14 mouse cellular contexts compared by ENCODE assay signal in genomic region chr12:15222497-15223170, GRCm38 (mm10).
DNase-seq lines count a peak whose midpoint lies in the region; ATAC-seq lines count a peak whose summit lies in the region.
"Had no signal": no experiment of that assay in that cellular context is flagged by ENCODE, and none has a peak within 500 bp of the region (broad histone marks: within the 10 kb centered on the region; RNA-seq: fewer than 3 reads in every experiment).

No protein-coding gene starts in this region.

- no peak overlapping the region for H3K4me2 ChIP-seq in forebrain, embryonic 11.5 days (ENCODE audit: low read depth, low read length, severe bottlenecking)
- no peak overlapping the region for H3K4me2 ChIP-seq in midbrain, embryonic 13.5 days (replicated peaks)
- H3K4me2 ChIP-seq: embryonic facial prominence, embryonic 12.5 days; limb, embryonic 15.5 days; lung, embryonic 15.5 days had no signal

- ATAC-seq in forebrain, embryonic 11.5 days (replicated peaks; ENCODE audit: low FRiP score), result peak; percentile 67; the same call in 1 of the 2 replicates
- ATAC-seq in midbrain, embryonic 13.5 days, result peak; percentile 82
- ATAC-seq: intestine, postnatal 0 days had no signal

- H3K9me3 ChIP-seq in forebrain, embryonic 11.5 days (ENCODE audit: control insufficient read depth, low read length), result no peaks in the 10 kb centered on the region
- H3K9me3 ChIP-seq in forebrain, embryonic 10.5 days, result no peaks in the 10 kb centered on the region
- no peaks in the 10 kb centered on the region for H3K9me3 ChIP-seq in midbrain, embryonic 13.5 days
- H3K9me3 ChIP-seq: embryonic facial prominence, embryonic 12.5 days; limb, embryonic 15.5 days; lung, embryonic 15.5 days had no signal

- no peak overlapping the region for H3K27ac ChIP-seq in forebrain, embryonic 11.5 days (ENCODE audit: low read depth, low read length)
- H3K27ac ChIP-seq in forebrain, embryonic 10.5 days, result no peak overlapping the region
- H3K27ac ChIP-seq in midbrain, embryonic 13.5 days, result no peak overlapping the region
- H3K27ac ChIP-seq: embryonic facial prominence, embryonic 12.5 days; left cerebral cortex, adult 2 months; limb, embryonic 15.5 days; lung, embryonic 15.5 days had no signal

- 92% methylated on average over 5 of the region's 5 CpGs for WGBS in forebrain, embryonic 11.5 days
- WGBS in forebrain, embryonic 10.5 days, result 94% methylated on average over 5 of the region's 5 CpGs
- 84% methylated on average over 5 of the region's 5 CpGs for WGBS in midbrain, embryonic 13.5 days

- no peak overlapping the region for H3K9ac ChIP-seq in forebrain, embryonic 11.5 days (ENCODE audit: low read length)
- H3K9ac ChIP-seq in midbrain, embryonic 13.5 days (replicated peaks), result no peak overlapping the region
- H3K9ac ChIP-seq: embryonic facial prominence, embryonic 12.5 days; limb, embryonic 15.5 days; lung, embryonic 15.5 days had no signal

- no peaks in the 10 kb centered on the region for H3K36me3 ChIP-seq in forebrain, embryonic 11.5 days (ENCODE audit: control insufficient read depth, insufficient read depth, low read length)
- no peaks in the 10 kb centered on the region for H3K36me3 ChIP-seq in forebrain, embryonic 10.5 days (replicated peaks)
- H3K36me3 ChIP-seq in midbrain, embryonic 13.5 days, result no peaks in the 10 kb centered on the region
- H3K36me3 ChIP-seq: embryonic facial prominence, embryonic 12.5 days; limb, embryonic 15.5 days; lung, embryonic 15.5 days had no signal

- H3K4me1 ChIP-seq in forebrain, embryonic 11.5 days (replicated peaks; ENCODE audit: control insufficient read depth, insufficient read depth, low read length), result no peaks in the 10 kb centered on the region
- peaks cover 6% of the 10 kb centered on the region; the same call in 1 of the 2 replicates for H3K4me1 ChIP-seq in forebrain, embryonic 10.5 days
- peaks cover 7% of the 10 kb centered on the region; the same call in 1 of the 2 replicates for H3K4me1 ChIP-seq in midbrain, embryonic 13.5 days (replicated peaks)
- H3K4me1 ChIP-seq: embryonic facial prominence, embryonic 12.5 days; limb, embryonic 15.5 days; lung, embryonic 15.5 days had no signal

- DNase-seq in forebrain, embryonic 11.5 days (ENCODE audit: low spot score), result no peak
- no peak for DNase-seq in forebrain, embryonic 10.5 days (ENCODE audit: extremely low spot score, low spot score)
- peak; percentile 42 for DNase-seq in retina, postnatal 1 day
- no peak for DNase-seq in retina, embryonic 14.5 days (ENCODE audit: low spot score)
- no peak for DNase-seq in spleen, postnatal 10 days (ENCODE audit: low spot score in 2 of 2)
- DNase-seq in B cell, adult 2 months, result no peak
- DNase-seq: cerebellum, adult 8-10 months; thymus, adult 2 months had no signal

- no peak overlapping the region for H3K4me3 ChIP-seq in forebrain, embryonic 11.5 days (ENCODE audit: low read depth, low read length)
- no peak overlapping the region for H3K4me3 ChIP-seq in forebrain, embryonic 10.5 days
- no peak overlapping the region for H3K4me3 ChIP-seq in midbrain, embryonic 13.5 days (replicated peaks)
- H3K4me3 ChIP-seq: embryonic facial prominence, embryonic 12.5 days; left cerebral cortex, adult 2 months; limb, embryonic 15.5 days; lung, embryonic 15.5 days had no signal

- H3K27me3 ChIP-seq in forebrain, embryonic 11.5 days (ENCODE audit: control insufficient read depth, insufficient read depth, low read length), result no peaks in the 10 kb centered on the region
- H3K27me3 ChIP-seq in forebrain, embryonic 10.5 days (ENCODE audit: poor library complexity, severe bottlenecking), result no peaks in the 10 kb centered on the region
- no peaks in the 10 kb centered on the region for H3K27me3 ChIP-seq in midbrain, embryonic 13.5 days
- H3K27me3 ChIP-seq: embryonic facial prominence, embryonic 12.5 days; limb, embryonic 15.5 days; lung, embryonic 15.5 days had no signal
